Mouse (Mus musculus) midbrain, embryonic 14.5 days (tissue): ENCODE measurements around the gene Zfp830. TPM values are rescaled to one million over a fixed set of nuclear protein-coding genes. Genes with fewer than 3 reads are reported as not detected.

ENCODE experiments used
- ATAC-seq: fragments of 200-750 bp; cut with Nextera tagmentation; 2 replicates; pipeline ENCODE4 v1.8.0; 2017; ENCODE audit warnings: moderate number of reproducible peaks, moderate library complexity; ENCODE audit not compliant: low FRiP score, low TSS enrichment
- DNase-seq: peaks from one replicate; pipeline ENCODE4 v3.0.0-alpha.2; 2015
- H3K27ac ChIP-seq: fragments of 300-500 bp; sonication (generic); replicated peaks from 2 replicates; pipeline ENCODE4 v1.5.1; 2014; ENCODE audit warnings: mild to moderate bottlenecking, low read depth, low read length, moderate library complexity
- H3K27me3 ChIP-seq: fragments of 300-500 bp; sonication (generic); 2 replicates; pipeline ENCODE4 v1.6.1; 2014; ENCODE audit warnings: low read length, control low read depth, mixed read lengths; ENCODE audit not compliant: control insufficient read depth, insufficient read depth
- H3K36me3 ChIP-seq: fragments of 300-500 bp; sonication (generic); 2 replicates; pipeline ENCODE4 v1.6.1; 2014; ENCODE audit warnings: low read length, control low read depth; ENCODE audit not compliant: control insufficient read depth, insufficient read depth
- H3K4me1 ChIP-seq: fragments of 300-500 bp; sonication (generic); 2 replicates; pipeline ENCODE4 v1.6.1; 2014; ENCODE audit warnings: mild to moderate bottlenecking, antibody characterized with exemption, low read length, control low read depth; ENCODE audit not compliant: control insufficient read depth, insufficient read depth
- H3K4me2 ChIP-seq: fragments of 300-500 bp; sonication (generic); 2 replicates; pipeline ENCODE4 v1.6.1; 2014; ENCODE audit warnings: mild to moderate bottlenecking, low read length, moderate library complexity
- H3K4me3 ChIP-seq: fragments of 300-500 bp; sonication (generic); replicated peaks from 2 replicates; pipeline ENCODE4 v1.5.1; 2014; ENCODE audit warnings: low read depth, low read length
- H3K9ac ChIP-seq: fragments of 300-500 bp; sonication (generic); replicated peaks from 2 replicates; pipeline ENCODE4 v1.6.1; 2014; ENCODE audit warnings: mild to moderate bottlenecking, low read length, moderate library complexity
- H3K9me3 ChIP-seq: fragments of 300-500 bp; sonication (generic); 2 replicates; pipeline ENCODE4 v1.6.1; 2016; ENCODE audit warnings: low read length, control low read depth, mixed read lengths; ENCODE audit not compliant: control insufficient read depth
- WGBS: fragments of 180-500 bp; shearing (Covaris S2); extraction: QIAGEN DNeasy Blood & Tissue Kit; methylation state at CpG from one replicate; pipeline ENCODE4 v1.1.7; 2014; 5-methylcytosine and 5-hydroxymethylcytosine counted together
- polyA plus RNA-seq: library from polyadenylated mRNA; unstranded; fragments of >200 nt; fragmentation: Nextera tagmentation; extraction: Ambion mirVana; gene quantifications from 2 replicates; pipeline ENCODE4 v1.2.1, GENCODE M21; 2014

Gene Zfp830
- polyA plus RNA-seq, 1 experiment from 2014 or later, result 26.9 TPM

DNA sequence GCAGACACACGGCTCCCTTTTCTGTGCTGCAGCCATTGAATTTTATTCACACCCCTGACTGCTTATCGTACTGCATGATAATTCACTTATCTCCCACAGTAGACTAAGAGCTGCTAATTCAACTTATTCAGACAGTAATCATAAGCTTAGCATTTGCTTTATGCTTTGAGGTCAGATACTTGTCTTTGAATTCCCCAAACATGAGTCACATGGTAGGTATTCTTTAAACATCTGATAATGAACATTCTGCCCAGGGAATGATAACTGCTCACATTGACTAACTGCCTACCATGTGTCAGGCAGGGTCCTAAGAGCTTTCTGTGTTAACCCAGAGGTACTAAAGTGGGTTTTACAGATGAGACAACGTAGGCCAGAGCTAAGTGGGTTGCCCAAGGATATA lies 42.5 kb downstream of the Zfp830 start:
- Histone ChIP-seq H3K27me3 (no peaks in the 10 kb centered on the region), H3K4me2 (no peak overlapping the region), H3K36me3 (peaks cover 23% of the 10 kb centered on the region), H3K9ac (no peak overlapping the region), H3K27ac (no peak overlapping the region), H3K4me1 (no peaks in the 10 kb centered on the region), H3K9me3 (no peaks in the 10 kb centered on the region), H3K4me3 (no peak overlapping the region)
- ATAC-seq (no peak), DNase-seq (no peak)
- 62% methylated on average over 3 of the region's 3 CpGs for WGBS

DNA sequence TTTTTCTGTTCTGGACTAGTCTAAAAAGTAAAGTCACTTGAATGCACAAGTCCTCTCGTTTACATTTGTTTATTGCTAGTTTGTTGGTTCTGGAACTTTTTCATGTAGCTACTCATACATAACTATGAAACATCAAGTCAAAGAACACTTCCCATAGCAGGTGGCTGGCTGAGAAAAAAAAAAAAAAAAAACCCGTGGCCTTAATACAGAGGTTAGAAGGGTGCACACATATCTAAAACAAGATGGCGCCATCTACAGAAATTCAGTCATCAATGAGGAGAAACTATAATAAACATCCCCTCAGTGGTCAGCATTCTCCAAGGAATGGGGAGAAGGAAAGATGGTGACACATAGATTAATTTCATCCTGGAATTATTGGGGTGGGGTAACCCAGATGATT lies 43.2 kb downstream of the Zfp830 start:
- DNase-seq, result no peak

DNA sequence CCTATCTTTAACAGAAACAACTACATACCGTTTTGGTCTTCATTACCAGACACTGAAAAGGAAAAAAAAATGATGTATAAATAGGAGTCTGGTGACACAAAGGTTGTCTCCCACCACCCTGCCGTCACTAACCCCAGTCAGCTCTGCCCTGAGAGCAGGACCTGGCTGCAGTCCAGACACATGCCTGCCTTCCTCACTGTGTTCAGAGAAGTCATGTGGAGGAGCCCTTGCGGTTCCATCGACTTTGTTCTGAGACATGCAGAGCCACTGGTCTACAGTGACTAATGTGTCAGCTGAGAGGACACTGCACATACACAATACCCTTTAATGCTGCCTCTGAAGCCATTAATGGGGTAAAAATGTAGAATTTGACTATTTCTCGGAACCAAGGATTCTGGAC lies 44.3 kb downstream of the Zfp830 start:
- Histone ChIP-seq H3K36me3 (peaks cover 5% of the 10 kb centered on the region), H3K4me3 (no peak overlapping the region), H3K27me3 (no peaks in the 10 kb centered on the region), H3K9me3 (no peaks in the 10 kb centered on the region), H3K9ac (no peak overlapping the region), H3K27ac (no peak overlapping the region), H3K4me2 (no peak overlapping the region), H3K4me1 (0 out of 2 replicates have a peak, but pooled peaks cover under 1% of the 10 kb centered on the region)
- ATAC-seq, result no peak
- 71% methylated on average over 5 of the region's 5 CpGs for WGBS
- no peak for DNase-seq

More for the DNA sequence above, 43.2 kb downstream of the Zfp830 start:
- Histone ChIP-seq H3K4me3 (no peak overlapping the region), H3K4me2 (no peak overlapping the region), H3K36me3 (peaks cover 16% of the 10 kb centered on the region), H3K9ac (no peak overlapping the region), H3K4me1 (no peaks in the 10 kb centered on the region), H3K9me3 (no peaks in the 10 kb centered on the region), H3K27ac (no peak overlapping the region), H3K27me3 (no peaks in the 10 kb centered on the region)
- WGBS, result 87% methylated on average over 3 of the region's 3 CpGs
- ATAC-seq, result no peak

Other genes starting within 250 kb of the Zfp830 start
- 0.46 and 0.55 TPM in 2 replicates for gene Cct6b, start within 50 bp of the Zfp830 start, polyA plus RNA-seq
- 23.0 and 35.3 TPM in 2 replicates for gene Lig3, start 16.8 kb downstream of the Zfp830 start, polyA plus RNA-seq
- 2.6 and 4.2 TPM in 2 replicates for gene Rffl, start 106.9 kb downstream of the Zfp830 start, polyA plus RNA-seq
- gene Rad51d, start 126.3 kb downstream of the Zfp830 start, polyA plus RNA-seq, result 11.4 and 17.2 TPM in 2 replicates
- 0.30 and 0.38 TPM in 2 replicates for gene Fndc8, start 127.8 kb downstream of the Zfp830 start, polyA plus RNA-seq
- gene Nle1, start 144.1 kb downstream of the Zfp830 start, polyA plus RNA-seq, result 24.8 and 28.0 TPM in 2 replicates
- 0.32 and 0.84 TPM in 2 replicates for gene Unc45b, start 146.2 kb downstream of the Zfp830 start, polyA plus RNA-seq
- gene Slfn5, start 187.0 kb downstream of the Zfp830 start, polyA plus RNA-seq, result 0.98 and 2.6 TPM in 2 replicates
- 1.2 and 3.1 TPM in 2 replicates for gene Slfn9, start 227.5 kb downstream of the Zfp830 start, polyA plus RNA-seq